Mouse (Mus musculus) naive thymus-derived CD4-positive, alpha-beta T cell, adult 2 months (primary cell): ENCODE measurements around the gene Mbnl2.

ENCODE experiments used
- DNase-seq: peaks from one replicate; pipeline ENCODE4 v3.0.0-alpha.2; 2011; ENCODE audit warnings: low read depth

Gene Mbnl2

DNA sequence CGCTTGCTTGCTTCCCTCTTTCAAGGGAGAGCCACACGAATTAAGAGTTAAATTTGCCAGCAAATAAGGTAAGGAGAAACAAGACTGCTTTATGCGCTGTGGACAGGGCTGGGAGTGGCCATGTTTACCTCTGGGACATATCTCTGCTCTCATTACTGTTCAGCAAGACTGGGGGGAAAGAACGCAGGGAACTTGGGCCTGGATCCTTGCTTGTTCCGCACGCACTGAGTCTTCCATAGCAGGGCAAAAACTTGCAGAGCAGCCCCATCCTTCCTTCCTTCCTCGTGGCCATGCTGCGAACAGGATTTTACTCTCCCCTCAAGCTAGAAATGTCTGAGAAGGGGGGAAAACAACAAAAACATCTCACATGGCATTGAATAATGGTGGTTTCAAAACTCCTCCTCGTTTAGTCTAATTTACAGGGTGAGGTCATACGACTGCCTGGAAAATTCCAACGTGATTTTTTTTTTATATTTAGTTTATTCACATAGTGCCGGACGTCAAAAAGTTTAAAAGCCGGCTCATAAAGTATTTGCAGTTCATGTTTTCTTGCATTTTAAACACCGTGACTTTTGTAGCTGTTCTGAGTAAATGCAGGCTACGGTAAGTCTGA lies 21.8 kb downstream of the Mbnl2 start:
- no peak for DNase-seq

GRCm38 (mm10) chr14:120297833-120298232 lies 22.4 kb downstream of the Mbnl2 start:
- no peak for DNase-seq

DNA sequence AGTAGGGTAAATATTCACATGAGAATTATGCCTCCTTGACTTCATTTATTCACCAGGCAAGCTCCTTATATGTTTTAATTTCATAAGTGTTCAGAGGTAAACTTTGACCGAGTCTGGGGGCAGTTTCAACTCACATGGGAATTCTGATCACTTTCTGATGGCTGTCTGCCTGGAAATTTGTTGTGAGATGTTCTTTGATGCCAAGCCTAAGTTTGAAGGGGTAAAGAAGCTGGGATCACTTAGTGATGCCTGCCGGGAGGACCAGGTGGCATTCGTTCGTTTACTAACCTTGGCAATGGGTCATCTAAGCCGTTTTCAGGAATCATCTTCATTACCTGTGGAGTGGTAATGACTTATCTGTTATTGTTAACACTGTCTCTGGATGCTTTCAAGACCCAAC lies 23.0 kb downstream of the Mbnl2 start:
- DNase-seq, result no peak

- no peak for DNase-seq
Observed at GRCm38 (mm10) chr14:120299716-120300115, 24.2 kb downstream of the Mbnl2 start.

- no peak for DNase-seq
Observed at GRCm38 (mm10) chr14:120300191-120300590, 24.7 kb downstream of the Mbnl2 start.

DNA sequence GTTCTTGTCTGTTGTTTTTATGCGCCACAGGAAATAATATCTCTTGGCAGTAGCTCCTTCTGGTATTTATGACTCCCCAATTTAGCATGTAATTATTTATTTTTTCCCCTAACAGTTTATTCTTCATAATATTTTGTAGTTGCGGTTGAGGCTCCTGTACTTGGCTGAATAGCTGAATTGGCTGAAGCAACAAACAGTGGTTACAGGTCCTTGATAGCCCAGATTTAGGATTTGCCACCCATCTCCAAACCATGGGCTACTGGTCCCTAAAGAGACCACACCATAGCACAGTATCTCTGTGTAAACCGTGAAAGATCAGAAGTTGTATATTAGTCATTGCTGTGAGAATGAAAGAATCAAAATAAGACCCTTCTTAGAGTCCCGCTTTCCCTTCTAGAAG lies 25.3 kb downstream of the Mbnl2 start:
- no peak for DNase-seq

- no peak for DNase-seq
Observed at GRCm38 (mm10) chr14:120302913-120303548, 27.6 kb downstream of the Mbnl2 start.

DNA sequence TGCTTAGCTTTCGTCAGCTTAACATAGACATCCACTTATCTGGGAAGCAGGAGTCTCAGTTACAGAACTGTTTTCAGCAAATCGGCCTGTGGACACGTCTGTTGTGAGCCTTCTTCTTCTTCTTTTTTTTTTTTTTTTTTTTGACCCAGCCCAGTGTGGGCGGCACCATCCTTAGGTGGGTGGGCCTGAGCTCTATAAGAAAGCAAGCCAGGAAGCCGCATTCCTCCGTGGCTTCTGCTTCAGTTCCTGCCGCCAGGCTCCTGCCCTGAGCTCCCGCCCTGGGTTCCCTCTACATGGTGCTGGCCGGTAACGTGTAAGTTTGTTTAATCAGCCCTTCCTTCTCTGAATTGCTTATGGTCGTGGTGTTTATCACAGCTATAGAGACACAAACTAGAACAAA lies 30.8 kb downstream of the Mbnl2 start:
- peak; percentile 52 for DNase-seq

DNA sequence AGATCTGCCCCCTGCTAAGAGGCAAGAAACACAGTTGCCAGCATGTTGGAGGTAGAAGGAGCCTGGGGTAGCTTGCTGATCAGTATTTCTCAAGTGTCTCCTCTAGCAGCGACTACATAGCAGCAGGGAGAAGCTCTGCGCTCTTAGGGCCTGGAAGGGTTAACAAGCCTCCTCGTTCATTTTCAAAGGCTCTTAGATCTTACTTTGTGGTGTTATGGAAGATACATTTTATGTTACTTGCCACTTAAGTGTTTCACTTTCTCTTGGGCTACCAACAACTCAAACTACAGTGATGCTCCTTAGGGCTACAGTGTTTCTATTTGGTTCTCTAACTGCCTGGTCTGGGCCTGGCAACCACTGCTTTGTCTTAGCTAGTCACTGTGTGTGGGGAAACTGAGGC lies 31.9 kb downstream of the Mbnl2 start:
- peak; percentile 62 for DNase-seq

- DNase-seq, result no peak
Observed at GRCm38 (mm10) chr14:120307963-120308362, 32.5 kb downstream of the Mbnl2 start.

GRCm38 (mm10) chr14:120309691-120310090 lies 34.2 kb downstream of the Mbnl2 start:
- DNase-seq, result no peak

- no peak for DNase-seq
Observed at GRCm38 (mm10) chr14:120311330-120312097, 36.0 kb downstream of the Mbnl2 start.

- peak; percentile 75 for DNase-seq
Observed at GRCm38 (mm10) chr14:120312661-120313406, 37.4 kb downstream of the Mbnl2 start.

- peak; percentile 75 for DNase-seq
Observed at GRCm38 (mm10) chr14:120313466-120313865, 38.0 kb downstream of the Mbnl2 start.

- DNase-seq, result no peak
Observed at GRCm38 (mm10) chr14:120315721-120316120, 40.3 kb downstream of the Mbnl2 start.

- DNase-seq, result no peak
Observed at GRCm38 (mm10) chr14:120318326-120318935, 43.0 kb downstream of the Mbnl2 start.

- DNase-seq, result no peak
Observed at GRCm38 (mm10) chr14:120318974-120319731, 43.7 kb downstream of the Mbnl2 start.

GRCm38 (mm10) chr14:120322041-120322440 lies 46.6 kb downstream of the Mbnl2 start:
- DNase-seq, result no peak

DNA sequence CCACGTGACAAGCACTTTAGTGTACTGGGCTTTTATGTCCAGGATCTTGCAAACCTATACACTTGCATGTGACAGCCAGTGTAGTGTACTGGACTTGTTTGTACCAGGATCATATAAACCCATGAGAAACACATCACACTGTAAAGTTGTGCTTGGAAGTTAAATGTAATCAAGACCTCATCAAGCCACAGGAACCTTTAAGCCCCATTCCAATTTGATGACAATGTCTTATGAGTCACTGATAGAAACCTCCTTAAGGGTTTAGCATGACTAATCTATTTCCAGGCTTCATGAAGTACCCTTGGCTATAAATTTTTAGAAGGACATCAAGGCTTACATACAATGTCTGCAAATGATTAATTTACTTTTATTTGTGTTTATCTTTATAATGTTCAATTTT lies 47.6 kb downstream of the Mbnl2 start:
- DNase-seq, result no peak

DNA sequence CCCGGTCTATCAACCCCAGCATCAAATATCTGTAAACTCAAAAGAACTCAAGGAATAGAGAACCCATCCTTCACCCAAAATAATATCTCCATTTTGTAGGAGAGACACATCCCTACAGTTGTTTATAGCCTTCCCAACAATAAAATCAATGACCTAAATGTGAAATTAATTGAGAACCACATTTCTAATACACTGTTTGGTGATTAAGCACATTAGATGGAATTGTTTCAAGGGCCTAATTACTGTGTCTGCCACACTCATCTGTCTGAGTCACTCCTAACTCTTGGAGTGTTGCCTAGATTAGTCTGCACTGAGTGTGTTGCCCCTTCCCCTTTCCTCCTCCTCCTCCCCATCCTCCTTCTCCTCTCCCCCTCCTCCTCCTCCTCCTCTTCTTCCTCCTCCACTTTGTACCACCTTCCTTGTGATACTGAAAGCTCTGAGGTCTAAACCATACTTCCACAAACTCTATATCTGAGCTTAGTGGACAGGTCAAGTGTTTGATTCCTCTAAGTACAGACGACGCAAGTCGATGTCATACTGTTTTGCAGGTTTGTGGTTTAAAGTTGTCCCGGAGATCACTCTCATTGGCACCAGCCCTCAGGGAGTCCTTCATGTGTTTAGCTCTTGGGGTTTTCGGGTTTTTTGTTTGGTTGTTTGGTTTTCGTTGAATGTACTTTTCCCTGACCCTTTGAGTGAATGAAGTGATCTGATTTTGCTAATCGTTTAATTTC lies 48.8 kb downstream of the Mbnl2 start:
- no peak for DNase-seq
